11 mouse cellular contexts compared by ENCODE assay signal in the genomic region with DNA sequence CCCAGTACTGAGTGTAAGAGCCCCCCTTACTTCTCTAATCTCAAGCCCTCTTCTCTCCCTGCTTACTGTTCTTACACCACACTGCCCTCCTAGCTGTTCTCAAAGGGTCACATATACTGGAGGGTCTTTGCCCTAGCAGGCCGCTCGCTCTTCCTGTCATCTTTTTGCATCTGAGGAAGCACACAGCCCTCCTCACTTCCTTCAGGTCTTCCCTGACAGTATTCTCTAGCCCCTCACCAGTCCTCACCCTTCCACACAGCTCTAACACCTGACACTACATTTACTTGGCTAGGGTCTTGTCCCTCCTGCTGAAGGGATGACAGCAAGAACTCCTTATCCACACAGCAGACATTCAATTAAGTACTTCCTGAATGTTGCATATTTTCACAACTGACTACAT. TPM values are rescaled to one million over a fixed set of nuclear protein-coding genes. Genes with fewer than 3 reads are reported as not detected.
DNase-seq lines count a peak whose midpoint lies in the region; ATAC-seq and TF ChIP-seq lines count a peak whose summit lies in the region.
"Had no signal": no experiment of that assay in that cellular context is flagged by ENCODE, and none has a peak within 500 bp of the region (broad histone marks: within the 10 kb centered on the region; RNA-seq: fewer than 3 reads in every experiment).

No protein-coding gene starts in this region.

- no peak for ATAC-seq in erythroblast, adult 5-6 weeks (replicated peaks; ENCODE audit: low FRiP score, poor library complexity, severe bottlenecking)
- no peak for ATAC-seq in kidney, embryonic 16.5 days (ENCODE audit: low FRiP score, low TSS enrichment)
- ATAC-seq in liver, embryonic 14.5 days (ENCODE audit: insufficient read depth), result no peak

- TF ChIP-seq RAD21 in CH12.LX (IDR thresholded peaks at IDR 0.05; ENCODE audit: low read depth, low read length), result no peak

- 0 out of 2 replicates have a peak overlapping the region, but pooled peaks have one; percentile 7 for H3K27ac ChIP-seq in kidney, embryonic 16.5 days (ENCODE audit: low read length)
- H3K27ac ChIP-seq in CH12.LX (ENCODE audit: insufficient read depth, low read depth), result peak overlapping the region; percentile 42
- H3K27ac ChIP-seq in liver, embryonic 14.5 days, result peak overlapping the region; percentile 45

- peaks cover 78% of the 10 kb centered on the region for H3K4me1 ChIP-seq in erythroblast, embryonic 14.5 days (ENCODE audit: control insufficient read depth)
- peaks cover 26% of the 10 kb centered on the region for H3K4me1 ChIP-seq in kidney, embryonic 16.5 days (ENCODE audit: insufficient read depth, low read length)
- peaks cover 8 to 50% of the 10 kb centered on the region in 2 experiments for H3K4me1 ChIP-seq in CH12.LX (ENCODE audit: control insufficient read depth in 1 of 2, insufficient read depth in 2 of 2)
- H3K4me1 ChIP-seq in liver, embryonic 14.5 days (replicated peaks; ENCODE audit: control insufficient read depth in 2 of 2, insufficient read depth in 2 of 2, low read length in 1 of 2), result peaks cover 42 to 46% of the 10 kb centered on the region in 2 experiments

- no peak for DNase-seq in kidney, adult 8-10 months
- no peak for DNase-seq in CH12.LX (ENCODE audit: extremely low read depth)
- DNase-seq in liver, embryonic 14.5 days (ENCODE audit: low read depth in 3 of 3, low spot score in 3 of 3), result no peak
- DNase-seq in right cerebral cortex, postnatal 10 days (ENCODE audit: low spot score in 2 of 2), result no peak
- no peak for DNase-seq in gastrocnemius, postnatal 10 days
- DNase-seq: cerebellum, adult 18-20 months; kidney, postnatal 36 days; right cerebral cortex, postnatal 14 days had no signal

- in situ Hi-C loops in CH12.LX (cut with MboI; ENCODE audit: low pct_ligation_motif_present, low pct_unique_long_range_greater_than_20kb, low sequenced_read_pairs), result no loop called here

- peak overlapping the region; percentile 99 for H3K4me3 ChIP-seq in erythroblast, embryonic 14.5 days (replicated peaks)
- 0 out of 2 replicates have a peak overlapping the region, but pooled peaks have one; percentile 3 for H3K4me3 ChIP-seq in kidney, embryonic 16.5 days (ENCODE audit: low read length)
- H3K4me3 ChIP-seq in CH12.LX (replicated peaks in 1 of 3; ENCODE audit: low read depth in 2 of 3, low read length in 2 of 3, poor library complexity in 1 of 3), result peak overlapping the region; percentile 49 to 83 (median 76)
- H3K4me3 ChIP-seq in liver, embryonic 14.5 days (ENCODE audit: insufficient read depth in 1 of 2, low read depth in 2 of 2, low read length in 2 of 2), result peak overlapping the region; percentile 58 to 79

- peaks cover 13% of the 10 kb centered on the region for H3K36me3 ChIP-seq in erythroblast, embryonic 14.5 days (ENCODE audit: control insufficient read depth)
- H3K36me3 ChIP-seq in kidney, embryonic 16.5 days (ENCODE audit: insufficient read depth, low read length), result no peaks in the 10 kb centered on the region
- H3K36me3 ChIP-seq in CH12.LX (replicated peaks in 1 of 2; ENCODE audit: control insufficient read depth in 1 of 2, insufficient read depth in 1 of 2, low read length in 1 of 2), result no peaks in the 10 kb centered on the region
- H3K36me3 ChIP-seq in liver, embryonic 14.5 days (replicated peaks; ENCODE audit: control insufficient read depth, insufficient read depth, low read depth), result no peaks in the 10 kb centered on the region

- H3K9me3 ChIP-seq in erythroblast, embryonic 14.5 days (ENCODE audit: control insufficient read depth, low read length), result no peaks in the 10 kb centered on the region
- H3K9me3 ChIP-seq in kidney, embryonic 16.5 days (ENCODE audit: low read length), result no peaks in the 10 kb centered on the region
- H3K9me3 ChIP-seq in CH12.LX (replicated peaks; ENCODE audit: low read length), result no peaks in the 10 kb centered on the region
- H3K9me3 ChIP-seq in liver, embryonic 14.5 days (ENCODE audit: control insufficient read depth, low read length), result no peaks in the 10 kb centered on the region

- 85% methylated on average over 2 of the region's 2 CpGs for WGBS in kidney, embryonic 16.5 days
- 43% methylated on average over 2 of the region's 2 CpGs for WGBS in liver, embryonic 14.5 days (ENCODE audit: insufficient replicate concordance)

- TF ChIP-seq EP300 in CH12.LX (IDR thresholded peaks at IDR 0.05; ENCODE audit: low read length), result no peak
- TF ChIP-seq EP300 in liver, embryonic 14.5 days (IDR thresholded peaks at IDR 0.05; ENCODE audit: low read depth), result no peak

- H3K9ac ChIP-seq in kidney, embryonic 16.5 days (replicated peaks; ENCODE audit: low read length), result 0 out of 2 replicates have a peak overlapping the region, but pooled peaks have one; percentile 51
- peak overlapping the region; percentile 64 for H3K9ac ChIP-seq in CH12.LX (ENCODE audit: insufficient read depth, low read depth)
- peak overlapping the region; percentile 79 for H3K9ac ChIP-seq in liver, embryonic 14.5 days (replicated peaks)

- dilution Hi-C loops in CH12.LX (cut with MboI; ENCODE audit: extremely low pct_ligation_motif_present, extremely low pct_unique_long_range_greater_than_20kb, low sequenced_read_pairs), result no loop called here

- 0 out of 2 replicates have a peak, but pooled peaks have one; percentile 14 for TF ChIP-seq POLR2A in CH12.LX (IDR thresholded peaks at IDR 0.05; ENCODE audit: low read depth, low read length)

- H3K79me2 ChIP-seq in CH12.LX (replicated peaks; ENCODE audit: control insufficient read depth, extremely low read depth, insufficient read depth, poor library complexity, severe bottlenecking), result peaks cover 56% of the 10 kb centered on the region

- no peaks in the 10 kb centered on the region for H3K27me3 ChIP-seq in erythroblast, embryonic 14.5 days (ENCODE audit: control insufficient read depth)
- no peaks in the 10 kb centered on the region for H3K27me3 ChIP-seq in kidney, embryonic 16.5 days (ENCODE audit: insufficient read depth, low read length)
- H3K27me3 ChIP-seq in CH12.LX (replicated peaks), result no peaks in the 10 kb centered on the region
- no peaks in the 10 kb centered on the region for H3K27me3 ChIP-seq in liver, embryonic 14.5 days (ENCODE audit: control insufficient read depth, insufficient read depth, low read length)

- no peak for TF ChIP-seq CTCF in CH12.LX (conservative IDR thresholded peaks at IDR 0.05 in 1 of 2, IDR thresholded peaks at IDR 0.05 in 1 of 2; ENCODE audit: low read depth in 2 of 2, low read length in 2 of 2)
- no peak for TF ChIP-seq CTCF in liver, embryonic 14.5 days (IDR thresholded peaks at IDR 0.05; ENCODE audit: low read depth)

- peak overlapping the region; percentile 20; the same call in 1 of the 2 replicates for H3K4me2 ChIP-seq in kidney, embryonic 16.5 days (replicated peaks; ENCODE audit: low read depth, low read length)
- peak overlapping the region; percentile 96 for H3K4me2 ChIP-seq in CH12.LX (ENCODE audit: insufficient read depth, low read depth, poor library complexity, severe bottlenecking)
- H3K4me2 ChIP-seq in liver, embryonic 14.5 days (ENCODE audit: low read depth), result peak overlapping the region; percentile 83

TF ChIP-seq in CH12.LX, 34 proteins besides CTCF, POLR2A, EP300 and RAD21:
- no peak for TF ChIP-seq ELF1 (IDR thresholded peaks at IDR 0.05; ENCODE audit: low read depth, low read length)
- TF ChIP-seq ETS1 (conservative IDR thresholded peaks at IDR 0.05; ENCODE audit: low read depth, low read length), result no peak
- TF ChIP-seq RCOR1 (conservative IDR thresholded peaks at IDR 0.05; ENCODE audit: low read depth, low read length), result no peak
- TF ChIP-seq MAZ (IDR thresholded peaks at IDR 0.05; ENCODE audit: low read depth, low read length), result no peak
- TF ChIP-seq MAFK (IDR thresholded peaks at IDR 0.05; ENCODE audit: insufficient replicate concordance, low read length), result no peak
- TF ChIP-seq PAX5 (IDR thresholded peaks at IDR 0.05; ENCODE audit: low read length), result no peak
- no peak for TF ChIP-seq GABPA (IDR thresholded peaks at IDR 0.05; ENCODE audit: insufficient replicate concordance, low read depth, low read length)
- TF ChIP-seq ZKSCAN1 (IDR thresholded peaks at IDR 0.05; ENCODE audit: borderline replicate concordance, low read depth, low read length), result no peak
- no peak for TF ChIP-seq NELFE (IDR thresholded peaks at IDR 0.05; ENCODE audit: low read depth, low read length)
- no peak for TF ChIP-seq KAT2A (IDR thresholded peaks at IDR 0.05; ENCODE audit: insufficient replicate concordance, low read length)
- TF ChIP-seq ZC3H11A (IDR thresholded peaks at IDR 0.05; ENCODE audit: low read depth, low read length), result no peak

RNA-seq across cellular contexts. Expression of gene Rap1a, which starts 2.4 kb away (rescaled TPM):
- polyA plus RNA-seq in erythroblast, embryonic 14.5 days (2012), result 2.1 and 3.8 TPM in 2 replicates
- 67.7 and 77.8 TPM in 2 replicates for total RNA-seq in erythroblast, adult 5-6 weeks (2015; ENCODE audit: low replicate concordance)
- 99.3 and 137 TPM in 2 replicates for total RNA-seq in erythroblast, adult 5-6 weeks (2017; ENCODE audit: low replicate concordance)
- 99.3 and 104 TPM in 2 replicates for polyA plus RNA-seq in kidney, embryonic 16.5 days (2015; fragmentation: Nextera tagmentation; extraction: Ambion mirVana)
- total RNA-seq in CH12.LX (2012; rRNA removed) (63.3 and 116 TPM in 2 replicates), CH12.LX (2014; rRNA removed) (209 and 234 TPM in 2 replicates)
- polyA plus RNA-seq in CH12.LX (2012; ENCODE audit: insufficient read length, low read depth), result 222 and 250 TPM in 2 replicates
- 20.5 and 37.4 TPM in 2 replicates for polyA plus RNA-seq in liver, embryonic 14.5 days (2012; rRNA removed)
- 81.3 and 86.2 TPM in 2 replicates for polyA plus RNA-seq in liver, embryonic 14.5 days (2014; fragmentation: Nextera tagmentation; extraction: Ambion mirVana)
- 100 to 1,000 TPM; 126 to 130 TPM for total RNA-seq in gastrocnemius, postnatal 10 days (2021)

Comparison
In these comparisons a context has a peak if more than half of its experiments do, and no peak if none do; other contexts are left out.
1. H3K4me3 ChIP-seq: peak in every context shown above with its lines; median percentile 99 in erythroblast, embryonic 14.5 days; 76 in CH12.LX; 68 in liver, embryonic 14.5 days; 3 in kidney, embryonic 16.5 days.
2. H3K4me2 ChIP-seq: peak in every context shown above with its lines; median percentile 96 in CH12.LX; 83 in liver, embryonic 14.5 days; 20 in kidney, embryonic 16.5 days.